Mouse (Mus musculus): ENCODE results near the gene Aldh3a2. TPM values are rescaled to one million over a fixed set of nuclear protein-coding genes. Genes with fewer than 3 reads are reported as not detected.
"Not testable (repeated sequence)": the region's sequence is repeated elsewhere in the genome, so short reads cannot be mapped to it uniquely, and the experiment has no call there.

The Aldh3a2 gene
- polyA plus RNA-seq, 1 experiment from 2014 or later: 22.0 TPM

- Histone ChIP-seq H3K4me1 (no peaks in the 10 kb centered on the region), H3K27me3 (0 out of 2 replicates have a peak, but pooled peaks cover 2% of the 10 kb centered on the region), H3K9ac (no peak overlapping the region), H3K4me2 (no peak overlapping the region), H3K27ac (no peak overlapping the region), H3K4me3 (replicated peaks) (no peak overlapping the region), H3K9me3 (no peaks in the 10 kb centered on the region), H3K36me3 (replicated peaks) (no peaks in the 10 kb centered on the region)
- 78% methylated on average over 2 of the region's 2 CpGs for WGBS
- ATAC-seq (ENCODE audit: low FRiP score): no peak
These were observed 64.5 kb downstream of the Aldh3a2 start for GRCm38 (mm10) chr11:61202810-61203209.

GRCm38 (mm10) chr11:61202186-61202585, 65.1 kb downstream of the Aldh3a2 start:
- H3K27ac ChIP-seq: no peak overlapping the region
- ATAC-seq (ENCODE audit: low FRiP score): no peak
- no peaks in the 10 kb centered on the region for H3K9me3 ChIP-seq
- WGBS: 62% methylated on average over 6 of the region's 6 CpGs
- H3K9ac ChIP-seq: no peak overlapping the region
- no peaks in the 10 kb centered on the region for H3K36me3 ChIP-seq (replicated peaks)
- H3K4me2 ChIP-seq: no peak overlapping the region
- no peak overlapping the region for H3K4me3 ChIP-seq (replicated peaks)
- no peaks in the 10 kb centered on the region for H3K4me1 ChIP-seq
- 0 out of 2 replicates have a peak, but pooled peaks cover 2% of the 10 kb centered on the region for H3K27me3 ChIP-seq

DNA sequence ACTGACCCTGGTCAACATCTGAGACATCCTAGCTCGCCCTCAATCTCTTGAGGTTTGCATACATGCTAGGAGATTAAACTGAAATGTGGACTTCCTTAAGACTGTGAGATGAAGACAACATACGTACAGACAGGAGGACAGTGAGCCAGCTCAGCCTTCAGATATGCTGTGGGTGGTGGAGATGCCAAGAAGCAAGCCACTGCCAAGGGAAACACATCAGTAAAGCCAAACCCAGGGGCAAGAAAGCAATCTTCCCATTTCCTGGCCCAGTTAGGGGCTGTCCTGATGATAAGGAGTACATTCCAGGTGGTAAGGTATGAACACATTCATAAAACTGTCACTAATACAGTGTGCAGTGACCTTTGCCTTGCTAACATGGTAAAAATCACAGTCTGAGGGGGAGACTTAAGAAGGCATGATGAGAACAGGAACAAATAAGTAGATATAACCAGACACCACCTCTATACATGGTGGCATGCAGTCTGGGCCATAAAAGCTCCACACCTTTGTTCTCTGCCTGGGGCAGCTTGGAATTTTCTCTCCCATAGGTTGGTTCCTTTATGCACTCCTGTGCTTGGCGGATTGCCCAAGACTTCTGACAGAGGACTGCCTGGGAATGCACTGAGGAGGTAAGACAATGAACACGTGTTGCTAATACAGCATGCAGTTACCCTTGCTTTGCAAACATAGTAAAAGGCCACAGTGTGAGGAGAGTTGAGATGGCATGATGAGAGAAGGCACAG, 67.5 kb downstream of the Aldh3a2 start:
- H3K27ac ChIP-seq: no peak overlapping the region
- no peak for ATAC-seq (ENCODE audit: low FRiP score)
- H3K4me3 ChIP-seq (replicated peaks): no peak overlapping the region
- WGBS: 70% methylated on average over 4 of the region's 4 CpGs
- H3K4me2 ChIP-seq: no peak overlapping the region
- H3K9ac ChIP-seq: no peak overlapping the region
- no peaks in the 10 kb centered on the region for H3K36me3 ChIP-seq (replicated peaks)
- H3K27me3 ChIP-seq: 0 out of 2 replicates have a peak, but pooled peaks cover 2% of the 10 kb centered on the region
- H3K4me1 ChIP-seq: no peaks in the 10 kb centered on the region
- no peaks in the 10 kb centered on the region for H3K9me3 ChIP-seq

GRCm38 (mm10) chr11:61197935-61198334, 69.3 kb downstream of the Aldh3a2 start:
- Histone ChIP-seq H3K4me2 (no peak overlapping the region), H3K4me1 (no peaks in the 10 kb centered on the region), H3K27ac (no peak overlapping the region), H3K9ac (no peak overlapping the region), H3K27me3 (0 out of 2 replicates have a peak, but pooled peaks cover 4% of the 10 kb centered on the region), H3K4me3 (replicated peaks) (no peak overlapping the region), H3K9me3 (no peaks in the 10 kb centered on the region), H3K36me3 (replicated peaks) (no peaks in the 10 kb centered on the region)
- no peak for ATAC-seq (ENCODE audit: low FRiP score)

DNA sequence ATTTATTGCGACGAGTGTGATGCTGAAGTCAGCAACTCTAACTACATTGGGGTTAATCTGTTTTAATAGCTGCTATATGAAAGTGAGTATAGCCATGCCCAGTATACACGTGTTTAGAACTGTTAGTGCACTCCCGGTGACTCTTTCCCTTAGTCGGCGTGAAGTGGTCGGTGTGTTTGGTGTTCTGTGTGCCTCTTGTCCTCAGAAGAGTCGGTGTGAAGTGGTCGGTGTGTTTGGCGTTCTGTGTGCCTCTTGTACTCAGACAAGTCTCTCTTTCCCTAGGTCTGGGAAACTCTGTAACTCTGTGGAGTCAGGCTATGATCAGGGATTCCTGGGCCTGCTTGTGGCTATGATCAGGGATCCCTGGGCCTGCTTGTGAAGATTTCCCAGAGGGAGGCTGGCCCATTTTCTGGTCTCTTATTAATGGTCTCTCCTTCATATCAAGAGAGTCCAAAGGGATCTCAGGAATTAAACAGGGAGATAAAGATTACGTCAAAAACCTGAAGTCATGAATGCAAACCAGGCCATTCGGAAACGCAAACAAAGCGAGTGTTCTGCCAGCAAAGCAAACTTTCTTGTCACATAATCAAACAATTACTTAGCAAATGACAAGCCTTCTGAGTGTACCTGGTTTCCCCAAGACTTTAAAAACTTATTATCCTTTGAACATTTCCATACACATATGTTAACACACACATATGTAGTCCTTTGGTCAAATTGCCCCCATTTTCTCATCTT, 70.5 kb downstream of the Aldh3a2 start:
- Histone ChIP-seq H3K27ac (no peak overlapping the region), H3K36me3 (replicated peaks) (no peaks in the 10 kb centered on the region), H3K27me3 (0 out of 2 replicates have a peak, but pooled peaks cover 4% of the 10 kb centered on the region), H3K9ac (no peak overlapping the region), H3K9me3 (no peaks in the 10 kb centered on the region), H3K4me2 (no peak overlapping the region), H3K4me3 (replicated peaks) (no peak overlapping the region), H3K4me1 (no peaks in the 10 kb centered on the region)
- no peak for ATAC-seq (ENCODE audit: low FRiP score)
- WGBS: 85% methylated on average over 14 of the region's 14 CpGs

GRCm38 (mm10) chr11:61193392-61193791, 73.9 kb downstream of the Aldh3a2 start:
- H3K27me3 ChIP-seq: 0 out of 2 replicates have a peak, but pooled peaks cover 4% of the 10 kb centered on the region
- H3K27ac ChIP-seq: no peak overlapping the region
- no peaks in the 10 kb centered on the region for H3K36me3 ChIP-seq (replicated peaks)
- H3K4me2 ChIP-seq: no peak overlapping the region
- ATAC-seq (ENCODE audit: low FRiP score): no peak
- WGBS: 5% methylated on average over 9 of the region's 9 CpGs
- H3K4me1 ChIP-seq: no peaks in the 10 kb centered on the region
- H3K9me3 ChIP-seq: no peaks in the 10 kb centered on the region
- no peak overlapping the region for H3K4me3 ChIP-seq (replicated peaks)
- no peak overlapping the region for H3K9ac ChIP-seq

DNA sequence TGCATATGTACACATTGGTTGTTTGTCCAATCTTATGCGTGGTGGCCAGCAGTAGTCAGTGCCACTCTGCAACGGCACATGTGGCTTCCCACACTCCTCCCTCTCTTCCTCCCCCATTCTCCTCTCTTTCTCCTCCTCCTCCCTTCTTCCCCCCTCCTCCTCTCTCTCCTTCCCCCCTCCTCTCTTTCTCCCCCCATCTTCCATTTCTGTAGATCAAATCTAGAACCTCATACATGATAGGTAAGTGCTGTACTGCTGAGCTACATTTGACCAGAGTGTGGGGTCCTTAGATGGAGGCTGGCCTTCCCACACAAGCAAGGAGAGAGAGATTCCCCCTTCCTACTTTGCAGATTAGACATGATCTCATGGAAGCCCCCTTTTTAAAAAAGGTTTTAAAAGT, 74.5 kb downstream of the Aldh3a2 start:
- Histone ChIP-seq H3K27me3 (0 out of 2 replicates have a peak, but pooled peaks cover 4% of the 10 kb centered on the region), H3K4me1 (no peaks in the 10 kb centered on the region), H3K9ac (no peak overlapping the region), H3K36me3 (replicated peaks) (no peaks in the 10 kb centered on the region), H3K9me3 (no peaks in the 10 kb centered on the region), H3K27ac (no peak overlapping the region), H3K4me3 (replicated peaks) (no peak overlapping the region), H3K4me2 (no peak overlapping the region)
- WGBS: 95% methylated on average over 2 of the region's 2 CpGs
- no peak for ATAC-seq (ENCODE audit: low FRiP score)

- 87% methylated on average over 8 of the region's 10 CpGs for whole genome bisulfite sequencing
These were observed 75.1 kb downstream of the Aldh3a2 start for GRCm38 (mm10) chr11:61192123-61192522.

GRCm38 (mm10) chr11:61190776-61191175, 76.5 kb downstream of the Aldh3a2 start:
- Histone ChIP-seq H3K36me3 (replicated peaks) (no peaks in the 10 kb centered on the region), H3K27ac (no peak overlapping the region), H3K27me3 (0 out of 2 replicates have a peak, but pooled peaks cover 4% of the 10 kb centered on the region), H3K4me3 (replicated peaks) (no peak overlapping the region), H3K4me2 (no peak overlapping the region), H3K4me1 (no peaks in the 10 kb centered on the region), H3K9me3 (no peaks in the 10 kb centered on the region), H3K9ac (no peak overlapping the region)
- no peak for ATAC-seq (ENCODE audit: low FRiP score)
- 65% methylated on average over 2 of the region's 2 CpGs for WGBS

More at GRCm38 (mm10) chr11:61192123-61192522, 75.1 kb downstream of the Aldh3a2 start:
- H3K27ac ChIP-seq; H3K4me2 ChIP-seq; H3K4me1 ChIP-seq; H3K36me3 ChIP-seq (replicated peaks); H3K4me3 ChIP-seq (replicated peaks); H3K9me3 ChIP-seq; H3K9ac ChIP-seq; H3K27me3 ChIP-seq; ATAC-seq (ENCODE audit: low FRiP score): not testable (repeated sequence)

DNA sequence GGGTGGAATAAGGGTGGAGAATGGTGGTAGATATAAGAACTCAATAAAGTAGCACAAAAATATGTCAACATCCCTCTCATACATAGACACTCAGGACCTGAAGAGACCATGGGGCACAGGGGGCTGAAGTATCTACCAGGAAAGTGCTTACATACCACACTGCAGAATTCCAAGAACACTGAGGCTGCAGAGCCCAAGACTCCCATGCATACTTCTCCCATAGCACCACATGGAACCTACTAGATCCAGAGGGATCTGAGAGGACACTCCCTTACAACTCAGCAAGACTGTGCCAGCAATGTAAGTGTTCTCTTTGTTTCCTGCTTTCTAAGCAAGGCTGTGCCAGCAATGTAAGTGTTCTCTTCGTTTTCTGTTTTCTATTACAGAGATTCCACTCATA, 83.4 kb downstream of the Aldh3a2 start:
- H3K4me3 ChIP-seq (replicated peaks): no peak overlapping the region
- H3K27me3 ChIP-seq: no peaks in the 10 kb centered on the region
- H3K4me2 ChIP-seq: no peak overlapping the region
- H3K9me3 ChIP-seq: no peaks in the 10 kb centered on the region
- H3K9ac ChIP-seq: no peak overlapping the region
- no peaks in the 10 kb centered on the region for H3K4me1 ChIP-seq
- WGBS: 78% methylated on average over 1 of the region's 1 CpGs
- no peak overlapping the region for H3K27ac ChIP-seq
- ATAC-seq (ENCODE audit: low FRiP score): no peak
- H3K36me3 ChIP-seq (replicated peaks): no peaks in the 10 kb centered on the region

GRCm38 (mm10) chr11:61181624-61182023, 85.6 kb downstream of the Aldh3a2 start:
- H3K9ac ChIP-seq: no peak overlapping the region
- no peaks in the 10 kb centered on the region for H3K27me3 ChIP-seq
- no peaks in the 10 kb centered on the region for H3K36me3 ChIP-seq (replicated peaks)
- no peak for ATAC-seq (ENCODE audit: low FRiP score)
- no peak overlapping the region for H3K4me2 ChIP-seq
- H3K9me3 ChIP-seq: no peaks in the 10 kb centered on the region
- H3K4me1 ChIP-seq: no peaks in the 10 kb centered on the region
- no peak overlapping the region for H3K27ac ChIP-seq
- no peak overlapping the region for H3K4me3 ChIP-seq (replicated peaks)

DNA sequence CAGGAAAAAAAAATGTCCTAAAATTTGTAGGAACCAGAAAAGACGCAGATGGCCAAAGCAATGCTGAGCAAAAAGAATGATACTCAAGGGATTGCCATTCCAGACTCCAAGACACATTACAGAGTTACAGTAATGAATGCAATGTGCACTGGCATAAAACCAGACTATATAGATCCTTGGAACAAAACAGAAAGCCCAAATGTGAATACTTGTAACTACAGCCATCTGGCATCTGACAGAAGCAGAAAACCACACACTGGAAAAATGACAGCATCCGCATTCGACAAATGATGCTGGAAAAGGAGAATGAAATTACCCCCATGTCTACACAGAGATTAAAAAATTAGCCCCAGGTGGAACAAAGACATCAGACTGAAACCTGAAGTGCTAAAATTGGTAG, 86.9 kb downstream of the Aldh3a2 start:
- Histone ChIP-seq H3K9me3 (no peaks in the 10 kb centered on the region), H3K27ac (no peak overlapping the region), H3K9ac (no peak overlapping the region), H3K4me1 (no peaks in the 10 kb centered on the region), H3K4me2 (no peak overlapping the region), H3K27me3 (no peaks in the 10 kb centered on the region), H3K36me3 (replicated peaks) (no peaks in the 10 kb centered on the region), H3K4me3 (replicated peaks) (no peak overlapping the region)
- WGBS: 93% methylated on average over 3 of the region's 3 CpGs
- ATAC-seq (ENCODE audit: low FRiP score): no peak
